Mouse (Mus musculus): ENCODE data around the gene Dnajc7.

The Dnajc7 gene

GRCm38 (mm10) chr11:100581756-100582155 is 38.2 kb downstream of the Dnajc7 start:
- ATAC-seq (ENCODE audit: low TSS enrichment): peak; percentile 35

DNA sequence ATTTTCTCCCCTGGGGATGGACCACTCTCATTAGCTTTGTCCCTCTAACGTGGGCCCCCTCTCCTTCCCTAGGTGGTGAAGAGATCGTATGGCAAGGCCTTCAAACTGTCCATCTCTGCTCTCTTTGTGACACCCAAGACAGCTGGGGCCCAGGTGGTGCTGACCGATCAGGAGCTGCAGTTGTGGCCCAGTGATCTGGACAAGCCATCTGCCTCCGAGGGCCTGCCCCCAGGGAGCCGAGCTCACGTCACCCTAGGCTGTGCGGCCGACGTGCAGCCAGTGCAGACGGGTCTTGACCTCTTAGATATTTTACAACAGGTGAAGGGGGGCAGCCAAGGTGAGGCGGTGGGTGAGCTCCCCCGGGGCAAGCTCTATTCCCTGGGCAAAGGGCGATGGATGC is 39.7 kb downstream of the Dnajc7 start:
- ATAC-seq (ENCODE audit: low TSS enrichment): no peak

DNA sequence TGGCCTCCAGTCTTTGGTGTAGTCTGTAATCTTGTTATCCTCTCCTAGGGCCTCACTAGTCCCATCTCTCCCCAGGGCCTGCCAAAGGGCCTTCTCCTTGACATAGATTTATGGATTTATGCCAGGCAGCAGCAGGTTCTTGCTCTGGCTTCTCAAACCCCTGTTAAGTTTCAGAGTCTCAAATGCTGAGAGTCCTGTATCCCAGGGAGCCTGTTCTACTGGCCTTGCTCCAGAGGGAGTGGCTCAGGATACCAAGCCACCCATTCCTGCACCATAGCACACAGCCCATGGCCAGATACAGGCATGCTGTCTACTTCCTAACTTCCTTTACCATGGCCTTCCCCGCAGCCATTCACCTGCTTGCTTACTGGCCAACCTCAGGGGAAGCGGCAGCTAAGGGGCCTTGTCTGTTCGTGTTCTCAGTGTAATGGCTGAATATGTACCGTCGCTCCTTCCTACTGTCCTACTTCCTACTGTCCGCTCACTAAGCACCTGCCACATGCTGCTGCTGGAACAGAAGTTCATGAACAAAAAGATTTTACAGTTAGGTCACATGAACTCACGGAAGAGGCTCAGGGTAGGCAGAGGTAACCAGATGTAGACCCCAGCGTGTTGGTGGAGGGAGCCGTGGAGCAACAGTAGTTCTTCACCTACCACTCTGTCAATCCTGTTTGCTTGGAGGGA is 40.7 kb downstream of the Dnajc7 start:
- no peak for ATAC-seq (ENCODE audit: low TSS enrichment)

- no peak for ATAC-seq (ENCODE audit: low TSS enrichment)
Measured at GRCm38 (mm10) chr11:100577852-100578599, 41.9 kb downstream of the Dnajc7 start.

DNA sequence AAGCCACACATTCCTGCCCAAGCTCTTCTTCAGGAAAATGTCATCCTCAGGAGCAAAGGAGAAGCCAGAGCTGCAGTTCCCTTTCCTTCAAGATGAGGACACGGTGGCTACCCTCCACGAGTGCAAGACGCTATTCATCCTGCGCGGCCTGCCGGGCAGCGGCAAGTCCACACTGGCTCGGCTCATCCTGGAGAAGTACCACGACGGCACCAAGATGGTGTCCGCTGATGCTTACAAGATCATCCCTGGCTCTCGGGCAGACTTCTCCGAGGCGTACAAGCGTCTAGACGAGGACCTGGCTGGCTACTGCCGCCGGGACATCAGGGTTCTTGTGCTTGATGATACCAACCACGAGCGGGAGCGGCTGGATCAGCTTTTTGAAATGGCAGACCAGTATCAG is 43.7 kb downstream of the Dnajc7 start:
- ATAC-seq (ENCODE audit: low TSS enrichment): no peak

DNA sequence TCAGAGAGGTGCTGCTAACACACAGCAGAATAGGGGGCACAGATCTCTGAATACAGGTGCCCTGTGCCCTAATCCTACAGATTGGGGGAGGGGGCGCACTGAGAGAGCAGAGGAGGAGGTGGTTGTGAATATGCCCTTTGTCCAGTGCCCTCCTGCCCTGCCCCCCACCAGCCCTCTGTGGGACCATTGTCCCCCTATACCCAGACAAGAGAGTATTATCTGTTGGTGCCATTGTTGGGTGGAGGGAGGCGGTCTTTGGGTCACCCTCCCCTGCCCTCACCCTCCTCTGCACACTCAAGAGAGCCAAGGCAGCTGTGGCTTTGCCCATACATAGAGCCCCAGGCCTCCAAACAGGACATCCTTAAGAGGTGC is 44.5 kb downstream of the Dnajc7 start:
- peak; percentile 7; the same call in 1 of the 2 replicates for ATAC-seq (ENCODE audit: low TSS enrichment)

DNA sequence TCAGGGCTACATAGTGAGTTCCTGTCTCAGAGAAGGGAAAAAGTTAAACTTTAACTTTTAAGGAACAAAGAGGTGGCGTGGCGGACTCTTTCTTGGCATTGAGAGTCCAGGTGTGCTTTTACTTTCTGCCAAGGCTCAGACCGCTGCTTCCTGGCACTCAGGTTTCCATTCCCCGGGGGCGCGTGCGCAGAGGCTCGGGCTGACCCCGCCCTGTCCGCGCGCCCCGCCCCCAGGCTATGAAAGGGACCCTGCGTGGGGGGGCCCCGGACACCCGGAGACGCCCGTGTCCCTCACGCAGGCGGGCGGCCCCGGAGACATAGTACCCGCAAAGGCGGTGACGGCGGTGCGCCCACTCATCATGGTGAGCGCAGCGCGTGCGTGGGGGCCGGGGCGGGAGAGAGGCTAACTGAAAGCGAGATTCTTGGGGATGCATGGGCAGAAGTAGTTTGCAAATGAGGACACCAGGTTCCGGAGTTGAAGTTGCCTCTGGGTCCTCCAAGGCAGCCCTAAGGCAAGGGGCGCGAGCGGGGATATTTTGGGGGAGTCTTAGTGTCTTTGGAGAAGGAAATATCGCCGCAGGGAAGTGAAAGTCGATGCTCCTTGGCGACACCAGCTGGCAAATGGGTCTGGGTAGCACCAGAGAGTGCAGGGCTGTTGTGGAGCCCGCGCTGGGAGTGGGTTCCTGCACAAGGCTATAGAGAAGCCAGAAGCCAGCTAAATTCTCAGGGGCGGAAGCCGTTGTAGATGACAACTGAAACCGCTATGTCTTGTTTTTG is 45.1 kb downstream of the Dnajc7 start, which contains the start of gene Cnp:
Cnp (plus strand) TSS at position 197 of the 776 bp plus-strand sequence.
- peak; percentile 38 for ATAC-seq (ENCODE audit: low TSS enrichment)

DNA sequence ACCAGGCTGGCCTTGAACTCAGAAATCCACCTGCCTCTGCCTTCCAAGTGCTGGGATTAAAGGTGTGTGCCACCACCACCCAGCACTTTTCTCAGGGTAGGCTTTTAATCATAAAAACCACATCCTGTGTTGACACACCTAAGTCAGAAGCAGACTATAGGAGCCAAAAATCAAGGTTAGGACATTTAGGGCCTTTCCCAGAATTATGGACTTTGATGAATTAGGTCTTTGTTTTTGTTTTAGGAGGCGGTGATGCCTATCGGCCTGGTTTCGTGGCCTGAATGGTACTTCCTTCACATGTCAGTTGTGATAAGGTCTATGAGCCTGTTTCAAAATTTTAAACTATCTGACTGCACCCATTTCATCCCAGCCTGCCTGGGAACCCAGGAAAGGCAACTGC is 45.8 kb downstream of the Dnajc7 start:
- no peak for ATAC-seq (ENCODE audit: low TSS enrichment)

GRCm38 (mm10) chr11:100571202-100571567 is 48.8 kb downstream of the Dnajc7 start:
- peak; percentile 60 for ATAC-seq (ENCODE audit: low TSS enrichment)

DNA sequence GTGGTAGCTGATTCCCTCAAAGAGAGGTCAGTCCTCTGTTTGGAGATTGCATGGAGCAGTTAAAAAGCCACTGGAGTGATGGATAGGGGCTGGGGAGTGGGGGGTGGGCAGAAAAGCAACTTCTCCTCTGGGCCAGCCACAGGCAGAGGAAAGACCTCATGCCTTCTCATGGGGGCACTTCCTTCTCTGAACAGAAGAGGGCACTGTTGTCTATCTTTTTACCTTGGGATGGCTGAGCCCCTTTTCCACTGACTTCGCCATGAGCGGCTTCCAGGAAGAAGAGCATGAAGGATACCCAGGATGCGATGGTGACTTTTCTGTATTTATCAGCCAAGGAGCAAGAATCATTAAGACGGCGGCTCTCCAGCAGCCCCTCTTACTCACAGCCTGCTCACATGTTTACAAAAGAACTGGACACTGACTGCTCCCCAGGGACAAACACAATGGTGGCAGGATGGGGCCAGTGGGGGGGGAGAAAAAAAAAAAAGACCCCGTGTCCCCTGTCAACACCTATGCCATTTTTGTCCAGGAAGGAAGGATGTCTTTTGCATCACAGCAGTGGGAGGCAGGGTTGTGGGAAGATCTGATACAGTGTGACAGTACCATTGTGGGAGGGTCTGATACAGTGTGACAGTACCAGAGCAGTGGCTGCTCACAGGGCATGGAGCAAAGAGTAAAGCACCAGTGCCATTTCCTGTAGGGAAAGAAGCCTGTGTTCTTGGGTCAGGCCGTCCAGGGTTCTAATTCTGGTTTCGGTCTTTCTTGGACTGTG is 49.4 kb downstream of the Dnajc7 start:
- ATAC-seq (ENCODE audit: low TSS enrichment): peak; percentile 45

- no peak for ATAC-seq (ENCODE audit: low TSS enrichment)
Measured at GRCm38 (mm10) chr11:100569789-100570188, 50.2 kb downstream of the Dnajc7 start.

- ATAC-seq (ENCODE audit: low TSS enrichment): no peak
Measured at GRCm38 (mm10) chr11:100568692-100569091, 51.3 kb downstream of the Dnajc7 start.

DNA sequence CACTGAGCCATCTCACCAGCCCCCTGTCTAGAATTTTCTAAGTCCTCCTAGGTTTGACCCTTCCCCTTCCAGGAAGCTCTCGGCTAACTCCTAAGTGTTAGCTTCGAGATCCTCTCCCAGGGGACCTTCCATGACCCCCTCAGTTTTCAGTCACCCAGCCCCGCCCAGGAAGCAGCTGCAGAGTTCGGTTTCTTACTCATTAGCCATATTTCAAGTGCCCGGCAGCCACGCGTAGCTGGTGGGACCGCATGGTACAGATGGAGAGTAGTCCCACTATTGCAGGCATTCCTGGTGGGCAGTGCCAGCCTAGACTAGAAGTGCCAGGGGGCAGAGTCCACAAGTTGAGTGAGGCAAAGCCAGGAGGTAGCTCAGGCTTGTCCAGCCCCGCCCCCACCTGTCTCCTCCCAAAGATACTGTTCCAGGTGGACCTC is 52.1 kb downstream of the Dnajc7 start:
- ATAC-seq (ENCODE audit: low TSS enrichment): no peak

DNA sequence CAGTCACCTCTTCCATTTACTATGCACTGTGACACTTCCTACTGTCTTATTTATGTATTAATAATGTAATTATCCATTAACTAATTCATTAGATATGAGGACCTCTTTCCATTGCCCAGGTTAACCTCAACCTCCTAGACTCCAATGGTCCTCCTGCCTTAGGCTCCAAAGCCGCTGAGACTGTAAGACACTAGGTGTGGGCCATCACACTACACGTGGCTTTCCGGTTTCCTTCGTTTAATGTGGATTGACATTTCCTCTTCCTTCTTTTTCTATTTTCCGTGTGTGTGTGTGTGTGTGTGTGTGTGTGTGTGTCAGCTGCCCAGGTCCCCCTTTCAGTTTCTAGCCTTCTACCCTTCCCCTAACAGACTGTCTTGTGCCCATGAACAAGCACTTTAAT is 52.7 kb downstream of the Dnajc7 start:
- ATAC-seq (ENCODE audit: low TSS enrichment): no peak

GRCm38 (mm10) chr11:100564703-100565102 is 55.3 kb downstream of the Dnajc7 start:
- ATAC-seq (ENCODE audit: low TSS enrichment): no peak

- ATAC-seq (ENCODE audit: low TSS enrichment): peak; percentile 91
Measured at GRCm38 (mm10) chr11:100564297-100564696, 55.7 kb downstream of the Dnajc7 start.

GRCm38 (mm10) chr11:100561748-100562147 is 58.2 kb downstream of the Dnajc7 start:
- no peak for ATAC-seq (ENCODE audit: low TSS enrichment)

- ATAC-seq (ENCODE audit: low TSS enrichment): no peak
Measured at GRCm38 (mm10) chr11:100559476-100559875, 60.5 kb downstream of the Dnajc7 start.

DNA sequence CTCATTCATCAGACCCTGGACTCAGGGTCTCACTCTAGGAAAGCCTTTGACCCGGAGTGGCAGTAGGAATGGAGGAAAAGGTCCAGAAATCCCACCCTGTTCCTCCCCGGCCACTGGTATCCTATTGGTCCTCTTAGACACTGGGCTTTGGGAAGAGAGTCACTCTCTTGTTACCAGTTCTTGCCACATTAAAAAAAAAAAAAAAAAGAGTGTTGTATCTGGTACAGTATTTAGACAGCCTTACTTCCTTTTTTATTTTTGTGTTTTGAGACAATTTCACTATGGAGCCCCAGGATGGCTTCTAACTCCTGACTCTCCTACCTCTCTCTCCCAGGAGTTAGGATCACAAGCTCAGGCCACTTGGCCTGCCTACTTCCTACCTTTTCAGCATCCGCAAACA is 62.4 kb downstream of the Dnajc7 start:
- ATAC-seq (ENCODE audit: low TSS enrichment): no peak

DNA sequence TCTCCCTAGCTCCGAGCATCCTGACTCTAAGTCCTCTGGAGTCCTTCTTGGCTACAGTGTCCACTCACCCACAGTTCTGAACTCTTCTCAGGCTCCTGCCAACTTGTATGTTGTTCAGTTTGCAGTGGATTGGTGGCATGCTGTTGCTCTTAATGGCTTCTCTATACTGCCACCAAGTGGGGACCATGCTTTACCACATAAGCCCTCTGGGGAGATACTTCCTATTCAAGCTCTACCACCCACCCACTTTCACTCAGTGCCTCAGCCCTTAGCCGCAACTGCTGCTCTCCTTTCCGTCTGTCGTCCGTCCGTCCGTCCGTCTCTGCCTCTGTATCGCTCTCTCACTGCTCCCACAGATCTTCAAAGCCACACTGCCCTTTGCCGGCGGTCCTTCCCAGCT is 64.4 kb downstream of the Dnajc7 start:
- peak; percentile 87 for ATAC-seq (ENCODE audit: low TSS enrichment)

DNA sequence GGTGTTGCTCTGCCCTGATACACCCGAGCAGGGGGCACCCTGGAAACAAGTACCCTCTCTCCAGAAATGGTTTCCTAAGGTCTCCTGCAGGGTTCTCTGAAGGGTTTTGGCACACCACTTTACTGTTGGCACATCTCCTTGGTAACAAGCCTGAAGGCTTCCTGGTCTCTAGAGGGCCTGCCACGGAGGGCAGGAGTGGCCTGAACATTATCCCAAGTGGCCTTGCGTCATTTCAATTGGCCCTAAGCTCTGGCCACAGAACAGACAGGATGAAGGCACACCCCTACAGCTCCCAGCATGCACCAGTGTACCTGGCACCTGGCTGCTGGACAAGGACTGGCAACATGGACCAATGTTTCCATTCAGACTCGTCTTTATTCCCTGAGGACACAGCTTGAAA is 67.1 kb downstream of the Dnajc7 start:
- no peak for ATAC-seq (ENCODE audit: low TSS enrichment)

- ATAC-seq (ENCODE audit: low TSS enrichment): no peak
Measured at GRCm38 (mm10) chr11:100550101-100550500, 69.9 kb downstream of the Dnajc7 start.
